Mouse (Mus musculus) adipocyte (in vitro differentiated cells): Measurements from ENCODE around the gene Irgc1.
A peak's percentile ranks its signal among the peaks of the same experiment; 100 is the strongest.

Experiments
- DNase-seq: peaks from one replicate; pipeline ENCODE4 v3.0.0-alpha.2; 2016; ENCODE audit warnings: low spot score

Irgc1 gene

DNA sequence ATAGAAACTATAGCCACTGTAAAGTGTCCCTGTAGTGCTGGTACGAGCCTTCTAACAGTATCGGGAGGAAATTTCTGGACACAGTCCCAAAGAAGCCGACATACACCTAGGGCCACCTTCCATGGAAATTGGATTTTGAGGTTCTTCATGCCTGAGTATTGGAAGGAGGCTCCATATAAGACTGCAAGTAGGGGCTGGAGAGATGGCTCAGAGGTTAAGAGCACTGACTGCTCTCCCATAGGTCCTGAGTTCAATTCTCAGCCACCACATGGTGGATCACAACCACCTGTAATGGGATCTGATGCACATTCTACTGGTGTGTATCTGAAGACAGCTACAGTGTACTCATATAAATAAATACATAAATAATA lies 52.0 kb downstream of the Irgc1 start:
- no peak for DNase-seq

DNA sequence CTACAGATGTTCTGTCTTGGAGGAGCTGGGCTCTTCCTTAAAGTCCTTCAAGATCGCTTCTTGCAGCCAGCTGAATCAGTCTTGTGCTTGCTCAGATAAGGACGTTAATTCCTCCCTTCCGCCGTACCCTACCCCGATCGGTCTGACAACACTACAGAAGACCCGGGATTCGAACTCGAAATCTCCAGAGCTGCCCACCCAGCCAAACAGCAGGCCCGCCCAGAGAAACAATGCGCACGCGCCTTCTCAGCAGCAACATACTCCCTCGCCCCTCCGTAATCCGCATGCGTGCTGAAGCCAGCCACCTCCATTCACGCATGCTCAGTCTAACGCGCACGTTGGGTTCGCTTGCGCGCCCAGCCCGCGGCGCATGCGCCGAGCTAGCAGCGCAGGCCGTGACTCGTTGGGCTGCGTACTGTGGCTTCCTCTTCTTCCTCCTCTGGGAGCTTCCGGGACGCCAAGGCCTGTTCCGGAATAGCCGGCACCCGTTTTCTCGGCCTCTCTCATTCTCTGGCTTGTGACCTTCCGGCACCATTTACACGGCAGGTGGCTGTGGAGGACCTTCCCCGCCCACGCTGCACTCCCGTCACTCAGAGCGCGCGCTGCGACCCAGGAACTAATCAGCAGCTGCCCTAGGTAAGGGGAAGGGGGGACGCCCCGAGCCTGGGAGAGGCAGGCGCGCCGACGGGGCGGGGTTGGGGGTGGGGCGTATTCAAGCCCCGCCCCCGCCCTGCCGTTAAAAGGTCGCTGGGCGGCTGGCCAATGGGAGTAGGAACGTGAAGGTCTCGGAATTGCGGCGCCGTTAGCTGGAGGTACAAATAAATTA lies 52.6 kb downstream of the Irgc1 start, which contains the start of gene Smg9:
TSS of gene Smg9 (plus strand) at position 364 of the 826 bp plus-strand sequence.
- peak; percentile 98 for DNase-seq

DNA sequence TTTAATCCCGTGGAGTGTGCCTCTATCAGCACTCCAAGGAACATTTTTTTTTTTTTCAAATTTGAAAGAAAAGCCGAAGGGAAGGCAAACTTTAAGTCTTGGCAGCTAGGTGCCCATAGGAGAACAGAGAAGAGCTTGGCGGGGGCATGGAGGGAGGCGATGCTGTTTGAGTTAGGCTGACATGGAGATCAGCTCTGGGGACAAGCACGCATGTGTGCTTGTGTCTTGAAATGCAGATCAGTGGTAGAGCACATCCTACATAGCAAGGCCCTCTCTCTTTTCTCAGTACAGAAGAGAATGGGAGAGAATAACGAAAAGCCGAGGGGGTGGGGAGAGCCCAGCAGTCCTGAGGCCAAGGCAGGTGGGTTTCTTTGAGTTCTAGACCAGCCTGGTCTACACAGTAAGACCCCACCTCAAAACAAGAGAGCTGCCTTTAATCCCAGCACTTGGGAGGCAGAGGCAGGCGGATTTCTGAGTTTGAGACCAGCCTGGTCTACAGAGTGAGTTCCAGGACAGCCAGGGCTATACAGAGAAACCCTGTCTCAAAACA lies 53.7 kb downstream of the Irgc1 start:
- no peak for DNase-seq

DNA sequence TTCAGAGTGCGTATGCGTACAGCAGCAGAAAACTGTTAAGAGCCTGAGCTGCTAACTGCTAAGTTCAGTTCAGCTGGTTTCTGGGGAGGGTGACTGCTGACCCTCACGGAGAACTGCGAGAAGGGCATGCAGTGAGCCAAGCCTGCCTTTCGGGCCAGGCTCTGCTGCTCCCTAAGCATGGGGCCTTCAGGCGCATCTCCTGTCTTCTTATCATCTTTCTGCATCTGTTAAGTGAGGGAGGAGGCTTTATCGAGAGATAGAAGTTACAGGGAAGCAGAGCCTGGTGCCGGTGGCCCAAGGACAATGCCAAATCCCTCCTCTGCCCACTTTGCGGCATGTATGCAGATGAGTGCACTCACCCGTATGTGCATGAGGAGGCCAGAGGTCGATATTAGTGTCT lies 55.3 kb downstream of the Irgc1 start:
- no peak for DNase-seq

DNA sequence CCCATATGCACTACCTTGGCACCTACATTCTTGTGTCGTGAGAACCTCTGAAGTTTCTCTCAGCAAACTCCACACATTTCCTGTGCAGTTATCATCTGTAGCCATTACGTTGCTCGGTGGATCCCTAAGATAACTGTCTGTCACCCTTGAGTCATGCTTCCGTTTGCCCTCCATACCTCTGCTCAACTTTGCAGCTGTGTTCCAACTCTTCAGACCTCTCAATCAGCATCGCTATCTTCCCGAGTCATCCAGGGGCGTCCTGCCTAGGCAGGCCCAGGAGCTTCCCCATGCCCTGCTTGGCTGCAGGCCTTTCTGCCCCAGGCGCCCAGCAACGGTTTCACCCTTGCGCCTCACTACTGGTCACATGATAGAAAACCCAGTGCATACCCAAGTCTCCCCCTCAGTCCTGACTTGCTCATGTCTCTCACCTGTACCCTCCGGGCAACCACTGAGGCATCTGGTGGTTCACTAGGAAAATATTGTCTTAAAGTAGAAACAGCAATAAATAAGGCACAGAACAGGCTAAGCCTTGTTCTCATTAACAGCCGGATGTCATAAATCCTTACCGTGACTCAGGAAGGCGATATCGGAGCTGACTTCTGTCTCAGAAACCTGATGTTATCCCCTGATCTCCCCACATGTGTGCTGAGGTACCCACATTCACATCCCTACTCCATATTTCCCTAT lies 57.5 kb downstream of the Irgc1 start:
- DNase-seq, result no peak

DNA sequence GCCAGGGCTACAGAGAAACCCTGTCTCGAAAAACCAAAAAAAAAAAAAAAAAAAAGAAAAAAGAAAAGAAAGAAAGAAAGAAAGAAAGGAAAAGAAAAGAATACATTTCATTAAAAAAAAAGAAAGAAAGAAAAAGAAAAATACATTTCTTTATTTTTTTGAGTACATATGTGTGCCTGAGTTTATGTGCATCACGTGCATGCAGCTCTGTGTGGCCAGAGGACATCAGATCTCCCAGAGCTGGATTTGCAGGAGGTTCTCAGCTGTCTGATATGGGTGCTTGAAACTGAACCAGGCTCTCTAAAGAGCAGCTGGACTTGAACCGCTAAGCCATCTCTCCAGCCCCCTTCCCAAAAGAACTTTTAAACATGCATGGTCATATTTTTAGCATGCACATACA lies 58.0 kb downstream of the Irgc1 start:
- no peak for DNase-seq

DNA sequence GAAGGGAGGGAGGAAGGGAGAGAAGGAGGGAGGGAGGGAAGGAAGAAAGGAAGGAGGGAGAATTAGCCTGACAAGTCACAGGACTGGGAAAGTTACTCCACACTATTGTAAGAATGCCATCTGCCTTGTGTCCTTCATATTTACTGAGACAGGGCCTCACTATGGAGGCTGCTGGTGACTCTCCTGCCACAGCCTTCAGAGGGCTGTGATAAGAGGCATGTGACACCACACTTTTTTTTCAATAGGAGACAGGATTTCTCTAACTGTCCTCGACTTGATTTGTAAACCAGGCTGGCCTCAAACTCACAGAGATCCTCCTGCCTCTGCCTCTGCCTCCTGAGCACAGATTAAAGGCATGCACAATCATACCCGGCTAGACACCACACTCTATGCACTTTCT lies 60.4 kb downstream of the Irgc1 start:
- peak; percentile 42 for DNase-seq

DNA sequence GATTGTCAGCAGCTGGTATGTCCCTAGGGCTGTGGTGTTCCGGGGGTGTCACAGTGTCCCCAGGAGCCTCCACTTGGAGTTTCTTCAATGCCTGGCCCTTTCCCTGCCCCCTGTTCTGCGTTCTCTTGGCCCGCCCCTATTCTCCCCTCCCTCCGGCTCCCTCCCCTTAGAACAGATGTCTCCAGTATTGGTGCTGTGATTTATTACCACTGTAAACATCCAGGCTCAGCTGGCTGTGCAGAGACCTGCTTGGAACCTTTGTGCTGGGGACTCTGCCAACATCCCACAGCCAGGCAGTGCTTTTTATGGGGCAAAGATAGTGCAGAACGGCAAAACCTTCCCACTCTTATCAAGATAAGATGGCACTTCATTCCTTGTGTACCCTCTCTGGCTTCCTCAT lies 61.0 kb downstream of the Irgc1 start:
- peak; percentile 69 for DNase-seq

DNA sequence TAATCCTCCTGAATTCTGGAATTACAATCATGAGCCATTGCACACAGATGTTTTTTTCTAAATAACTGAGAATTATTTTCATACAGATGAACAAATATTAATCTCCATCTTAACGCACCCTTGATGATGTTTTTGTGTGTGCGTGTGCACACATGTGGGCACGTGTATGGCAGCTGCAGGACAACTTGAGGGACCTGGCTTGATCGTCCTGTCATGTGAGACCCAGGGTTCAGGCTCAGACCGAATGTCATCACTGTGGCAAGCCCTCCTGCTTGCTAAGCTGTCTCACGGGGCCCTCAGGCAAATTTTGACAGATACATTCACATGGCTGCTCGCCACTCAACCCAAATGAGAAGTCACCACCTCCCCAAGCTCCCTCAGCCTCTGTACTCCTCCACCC lies 61.6 kb downstream of the Irgc1 start:
- DNase-seq, result no peak

DNA sequence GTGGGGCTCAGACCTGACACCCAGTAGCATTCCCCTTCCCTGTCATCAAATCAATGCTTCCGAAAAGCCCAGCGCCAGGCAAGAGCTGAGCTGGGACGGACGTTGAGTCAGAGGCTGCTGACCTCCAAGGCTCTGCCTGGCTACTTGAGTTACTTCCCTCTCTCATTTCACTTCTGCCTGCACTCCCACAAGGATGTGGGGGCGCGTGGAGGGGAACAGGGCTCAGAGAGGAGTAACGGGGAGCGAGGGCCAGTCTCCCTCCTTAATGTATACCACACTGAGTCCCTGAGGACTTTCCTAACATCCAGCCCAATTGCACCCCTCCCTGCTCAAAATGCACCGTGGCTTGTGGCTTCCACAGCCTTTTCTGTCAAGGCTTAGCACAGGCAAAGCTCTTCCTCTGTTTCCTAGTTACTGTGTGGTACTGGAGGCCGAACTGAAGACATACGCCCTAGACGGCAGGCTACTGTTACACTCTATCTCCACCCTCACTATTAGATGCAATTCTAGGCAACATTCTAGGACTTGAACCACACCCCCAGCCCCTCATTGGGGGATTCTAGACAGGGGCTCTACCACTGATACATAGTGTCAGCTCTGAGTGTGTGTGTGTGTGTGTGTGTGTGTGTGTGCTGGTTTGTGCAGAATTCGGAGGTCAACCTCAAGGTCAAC lies 62.4 kb downstream of the Irgc1 start:
- no peak for DNase-seq

DNA sequence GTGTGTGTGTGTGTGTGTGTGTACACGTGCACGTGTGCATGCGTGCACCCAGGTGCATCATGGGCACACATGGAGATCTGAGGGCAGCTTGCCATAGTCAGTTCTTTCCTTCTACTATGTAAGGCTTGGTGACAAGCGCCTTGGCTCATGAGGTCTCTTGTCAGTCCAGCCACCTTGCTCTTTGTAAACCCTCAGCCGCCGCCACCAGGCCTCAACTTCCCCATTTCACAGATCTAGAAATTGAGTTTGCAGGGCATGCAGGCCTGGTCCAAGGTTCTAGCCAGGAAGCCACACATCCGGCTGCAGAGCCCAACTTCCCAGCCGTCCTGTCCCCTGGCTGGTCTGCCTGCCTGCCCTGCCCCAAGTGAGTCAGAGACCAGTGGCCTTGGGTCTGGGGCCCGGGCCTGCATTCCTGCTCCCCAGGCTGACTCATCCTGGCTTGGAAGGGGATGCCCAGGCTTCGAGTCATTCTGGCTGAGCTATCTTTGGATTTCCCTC lies 65.0 kb downstream of the Irgc1 start:
- DNase-seq, result peak; percentile 45

DNA sequence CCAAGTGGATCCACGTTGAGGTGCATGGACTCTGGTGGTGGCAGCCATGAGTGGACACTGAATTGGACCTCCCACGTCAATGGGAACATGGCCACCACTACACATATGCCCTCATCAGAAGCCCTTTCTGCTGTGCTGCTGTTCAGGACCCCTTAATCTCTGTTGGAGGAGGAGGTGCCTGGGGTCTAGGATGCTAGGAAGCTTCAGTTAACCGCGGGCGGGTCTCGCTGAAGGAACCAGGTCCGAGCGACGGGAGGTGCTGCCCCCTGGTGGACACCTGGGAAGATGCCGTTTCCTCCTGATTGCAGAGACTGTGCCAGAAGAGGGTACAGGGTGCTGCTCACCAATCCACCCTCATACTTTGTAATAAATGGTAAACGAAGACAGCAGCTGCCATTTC lies 67.3 kb downstream of the Irgc1 start:
- peak; percentile 32 for DNase-seq

DNA sequence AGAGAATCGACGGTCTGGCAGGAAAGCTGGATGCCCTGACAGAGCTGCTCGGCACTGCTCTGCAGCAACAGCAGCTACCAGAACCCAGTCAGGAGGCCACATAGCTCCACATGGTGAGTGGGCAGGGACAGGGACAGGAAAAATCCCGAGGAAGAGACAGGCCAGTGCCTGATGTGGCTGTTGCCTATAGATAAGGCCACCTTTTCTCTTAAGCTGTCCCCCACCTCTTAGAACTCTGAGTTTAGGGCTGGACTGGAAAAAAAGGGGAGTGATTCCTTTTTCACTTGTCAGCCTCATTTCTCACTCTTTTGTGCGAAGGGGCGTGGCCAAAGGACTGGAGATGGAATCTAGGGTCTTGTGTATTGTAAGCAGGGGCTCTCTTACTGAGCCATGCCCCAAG lies 68.0 kb downstream of the Irgc1 start:
- no peak for DNase-seq

DNA sequence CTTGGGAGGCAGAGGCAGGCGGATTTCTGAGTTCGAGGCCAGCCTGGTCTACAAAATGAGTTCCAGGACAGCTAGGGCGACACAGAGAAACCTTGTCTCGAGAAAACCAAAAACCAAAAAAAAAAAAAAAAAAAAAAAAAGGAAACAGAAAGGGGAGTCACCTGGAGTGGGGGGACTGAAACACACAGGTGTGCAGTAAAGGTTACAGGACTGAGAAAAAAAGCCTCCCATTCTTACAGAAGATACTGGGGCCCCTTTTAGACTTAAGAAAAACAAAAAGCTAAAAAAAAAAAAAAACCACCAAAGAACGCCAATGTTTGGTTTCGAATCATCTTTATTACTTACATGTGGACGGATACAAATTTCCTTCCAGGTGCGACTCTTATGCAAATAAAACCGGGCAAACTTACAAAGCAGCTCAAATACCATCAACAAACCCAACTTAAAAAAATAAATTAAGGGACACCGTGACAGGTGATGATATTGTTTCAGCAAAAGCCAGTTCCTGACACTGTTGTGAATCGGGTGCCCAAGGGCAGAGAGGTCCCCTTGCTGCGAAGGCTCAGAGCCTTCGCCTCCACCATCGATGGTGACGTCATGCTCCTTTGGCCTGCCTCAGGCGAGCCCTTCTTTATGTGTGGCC lies 69.2 kb downstream of the Irgc1 start:
- no peak for DNase-seq
